Mouse (Mus musculus) liver, embryonic 14.5 days (tissue): ENCODE results near the gene Elmsan1.

Source experiments
- CTCF ChIP-seq: IDR thresholded peaks from 2 replicates; pipeline ENCODE4 v1.5.1; 2016; ENCODE audit warnings: antibody characterized with exemption, low read depth, control low read depth
- EP300 ChIP-seq: IDR thresholded peaks from 2 replicates; pipeline ENCODE4 v1.6.1; 2016; ENCODE audit warnings: antibody characterized with exemption, low read depth

DNA sequence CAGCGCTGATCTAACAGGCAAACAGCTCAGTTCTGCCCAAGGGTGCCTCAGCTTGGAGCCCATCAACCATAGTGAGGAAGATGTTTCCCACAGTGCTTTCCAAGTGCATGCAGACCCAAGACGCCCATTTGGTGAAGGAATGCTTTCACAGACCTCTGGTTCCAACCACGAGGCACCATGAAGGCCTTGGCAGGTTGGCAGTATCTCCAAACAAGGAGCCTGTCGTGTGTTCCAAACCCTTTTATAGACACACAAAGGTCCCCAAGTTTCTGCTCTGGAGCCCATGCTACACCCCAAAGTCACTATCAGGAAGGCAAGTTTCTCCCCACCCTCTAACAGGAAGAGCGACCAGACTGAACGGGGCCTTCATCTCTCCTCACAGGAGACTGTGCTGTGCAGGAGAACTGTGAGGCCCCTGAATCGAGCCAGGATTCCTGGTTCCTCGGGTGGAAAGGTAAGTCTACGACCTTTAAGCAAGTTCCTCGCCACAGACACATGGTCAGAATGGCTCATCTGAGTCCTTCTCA is 13.0 kb downstream of the Elmsan1 start:
- no peak for TF ChIP-seq CTCF
- TF ChIP-seq EP300: no peak
